Mouse (Mus musculus) C2C12 (cell line): ENCODE data around the gene Dcaf5. TPM values are rescaled to one million over a fixed set of nuclear protein-coding genes. Genes with fewer than 3 reads are reported as not detected.

ENCODE experiments used
- H3K27me3 ChIP-seq: one replicate; pipeline ENCODE4 v1.6.1; 2011; ENCODE audit not compliant: control insufficient read depth, insufficient read depth, insufficient read length
- H3K36me3 ChIP-seq: one replicate; pipeline ENCODE4 v1.6.1; 2011; ENCODE audit not compliant: control insufficient read depth, insufficient read depth
- H3K4me3 ChIP-seq: one replicate; pipeline ENCODE4 v1.5.1; 2011; ENCODE audit warnings: mild to moderate bottlenecking, control low read depth; ENCODE audit not compliant: poor library complexity, insufficient read depth, severe bottlenecking
- H3K79me2 ChIP-seq: one replicate; pipeline ENCODE4 v1.6.1; 2011; ENCODE audit not compliant: control insufficient read depth, insufficient read depth
- H3K79me3 ChIP-seq: one replicate; pipeline ENCODE4 v1.6.1; 2011; ENCODE audit warnings: low read depth, control low read depth
- H3ac ChIP-seq: one replicate; pipeline ENCODE3; 2011; ENCODE audit warnings: low read depth; ENCODE audit not compliant: control insufficient read depth, insufficient read length
- CEBPB ChIP-seq: IDR thresholded peaks from one replicate; pipeline ENCODE4 v1.6.1; 2011; ENCODE audit warnings: low read depth, mild to moderate bottlenecking, control low read depth, moderate library complexity
- CTCF ChIP-seq: IDR thresholded peaks from one replicate; pipeline ENCODE4 v1.5.1; 2011; ENCODE audit not compliant: control insufficient read depth, insufficient read depth, insufficient read length
- FOSL1 ChIP-seq: IDR thresholded peaks from one replicate; pipeline ENCODE4 v1.8.0; 2011; ENCODE audit warnings: mild to moderate bottlenecking, low read length; ENCODE audit not compliant: poor library complexity, insufficient read depth, severe bottlenecking
- MAX ChIP-seq: IDR thresholded peaks from one replicate; pipeline ENCODE4 v1.6.1; 2011; ENCODE audit warnings: mild to moderate bottlenecking, control low read depth
- MYOD1 ChIP-seq: IDR thresholded peaks from one replicate; pipeline ENCODE4 v1.6.1; 2011; ENCODE audit warnings: low read depth; ENCODE audit not compliant: control insufficient read depth, insufficient read length
- MYOG ChIP-seq: IDR thresholded peaks from one replicate; pipeline ENCODE4 v1.6.1; 2011; ENCODE audit not compliant: control insufficient read depth, insufficient read length; ENCODE audit errors: extremely low read depth
- USF1 ChIP-seq: IDR thresholded peaks from one replicate; pipeline ENCODE4 v1.6.1; 2011; ENCODE audit warnings: low read depth, mild to moderate bottlenecking, control low read depth, moderate library complexity
- long read RNA-seq, 2 experiments: library from polyadenylated mRNA; unstranded; transcript quantifications; one replicate each; pipeline ENCODE4 v2.0.0; 2019 to 2020
- polyA plus RNA-seq: library from polyadenylated mRNA; unstranded; fragments of >200 nt; fragmentation: generic; extraction: Trizol; gene quantifications from one replicate; pipeline ENCODE4 v1.2.1, GENCODE M21; 2012; ENCODE audit warnings: missing spikeins

Gene Dcaf5
- polyA plus RNA-seq, result 7.8 TPM
- long read RNA-seq, experiment 1, partial matches to known transcripts, result 1 of 8 reads
- long read RNA-seq, experiment 1, other reads (novel, unspliced or antisense), result 7 of 8 reads
- long read RNA-seq, experiment 2, full-length matches to known transcripts, result 2 of 11 reads
- long read RNA-seq, experiment 2, partial matches to known transcripts, result 3 of 11 reads
- long read RNA-seq, experiment 2, other reads (novel, unspliced or antisense), result 6 of 11 reads

DNA sequence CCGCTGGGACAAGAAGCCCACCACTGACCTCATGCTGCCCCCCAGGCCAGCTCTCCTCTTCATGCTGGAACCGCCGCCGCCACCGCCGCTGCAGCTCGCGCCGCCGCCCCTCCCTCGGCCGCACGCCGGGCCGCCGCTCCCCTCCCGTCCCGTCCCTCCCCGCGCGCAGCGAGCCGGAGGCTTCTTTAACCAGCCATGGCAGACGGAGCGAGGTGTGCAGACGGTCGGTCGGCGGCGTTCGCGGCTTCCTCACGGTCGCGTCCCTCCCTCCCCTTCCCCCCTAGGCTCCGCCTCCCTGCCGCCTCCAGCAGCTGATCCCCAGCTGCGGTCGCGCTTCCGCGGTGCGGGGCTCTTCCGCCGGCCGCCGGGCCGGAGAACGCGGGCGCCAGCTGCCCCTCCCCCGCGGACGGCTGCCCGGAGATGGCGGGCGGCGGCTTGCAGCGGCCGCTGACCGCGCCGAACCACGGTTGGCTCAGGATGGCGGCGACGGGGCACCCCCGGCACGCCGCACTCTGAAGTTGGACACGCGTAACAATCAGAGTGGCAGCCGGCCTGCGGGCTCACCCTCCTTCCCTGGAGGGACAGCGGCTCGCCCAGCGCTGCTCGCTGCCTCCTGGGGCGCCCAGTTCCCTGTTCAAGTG, at the start of gene Dcaf5:
Dcaf5 (minus strand) TSS at position 266 of the 641 bp plus-strand sequence.
- Histone ChIP-seq H3K4me3 (peak within 1 kb of the TSS; percentile 69), H3K27me3 (no peaks in the 10 kb centered on the region), H3ac (peak within 1 kb of the TSS; percentile 85), H3K79me3 (peaks cover 18% of the 10 kb centered on the region), H3K36me3 (peaks cover 3% of the 10 kb centered on the region), H3K79me2 (peaks cover 33% of the 10 kb centered on the region)
- peak; percentile 19 for TF ChIP-seq MAX
- TF ChIP-seq USF1, result no peak
- TF ChIP-seq CEBPB, result no peak
- TF ChIP-seq MYOG, result no peak
- TF ChIP-seq CTCF, result no peak

GRCm38 (mm10) chr12:80483397-80483796, 47.0 kb upstream of the Dcaf5 start:
- Histone ChIP-seq H3ac (no peak overlapping the region), H3K27me3 (no peaks in the 10 kb centered on the region), H3K36me3 (no peaks in the 10 kb centered on the region), H3K79me2 (no peaks in the 10 kb centered on the region), H3K4me3 (no peak overlapping the region), H3K79me3 (no peaks in the 10 kb centered on the region)
- TF ChIP-seq FOSL1, result no peak
- no peak for TF ChIP-seq USF1
- TF ChIP-seq CEBPB, result no peak
- TF ChIP-seq MAX, result no peak
- TF ChIP-seq MYOD1, result no peak
- TF ChIP-seq MYOG, result no peak
- TF ChIP-seq CTCF, result no peak

GRCm38 (mm10) chr12:80479986-80480385, 43.6 kb upstream of the Dcaf5 start:
- H3ac ChIP-seq, result no peak overlapping the region
- TF ChIP-seq MAX (no peak), MYOD1 (no peak), MYOG (no peak), CTCF (no peak), USF1 (no peak), CEBPB (no peak), FOSL1 (no peak)
- H3K4me3 ChIP-seq, result no peak overlapping the region
- no peaks in the 10 kb centered on the region for H3K36me3 ChIP-seq
- H3K79me3 ChIP-seq, result no peaks in the 10 kb centered on the region
- H3K79me2 ChIP-seq, result no peaks in the 10 kb centered on the region
- H3K27me3 ChIP-seq, result no peaks in the 10 kb centered on the region

DNA sequence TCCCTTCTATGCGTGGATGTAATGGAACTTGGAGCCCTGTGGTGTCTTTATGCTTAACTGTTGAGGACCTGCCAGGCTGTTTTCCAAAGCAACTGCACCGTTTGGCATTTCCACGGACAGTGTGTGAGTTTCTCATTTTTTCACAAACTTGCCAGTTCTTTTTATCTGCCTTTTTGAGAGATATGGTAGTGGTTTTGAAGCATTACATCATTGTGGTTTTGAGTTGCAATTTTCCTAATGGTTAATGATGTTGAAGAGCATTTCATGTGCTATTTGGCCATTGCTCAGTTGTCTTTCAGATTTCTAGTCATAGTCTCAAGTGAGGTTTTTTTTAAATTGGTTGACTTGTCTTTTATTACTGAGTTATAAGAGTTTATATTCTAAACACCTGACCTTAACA, 37.3 kb upstream of the Dcaf5 start:
- H3K36me3 ChIP-seq, result no peaks in the 10 kb centered on the region
- no peak overlapping the region for H3ac ChIP-seq
- peaks cover 5% of the 10 kb centered on the region for H3K79me2 ChIP-seq
- H3K27me3 ChIP-seq, result no peaks in the 10 kb centered on the region
- H3K4me3 ChIP-seq, result no peak overlapping the region
- no peaks in the 10 kb centered on the region for H3K79me3 ChIP-seq
- TF ChIP-seq MAX, result no peak
- TF ChIP-seq CTCF, result no peak
- TF ChIP-seq FOSL1, result no peak
- no peak for TF ChIP-seq USF1
- TF ChIP-seq CEBPB, result no peak
- TF ChIP-seq MYOG, result no peak
- TF ChIP-seq MYOD1, result no peak

- Histone ChIP-seq H3K27me3 (no peaks in the 10 kb centered on the region), H3K36me3 (no peaks in the 10 kb centered on the region), H3K4me3 (no peak overlapping the region), H3K79me3 (no peaks in the 10 kb centered on the region), H3ac (no peak overlapping the region), H3K79me2 (peaks cover 5% of the 10 kb centered on the region)
- TF ChIP-seq MYOD1 (no peak), MYOG (no peak), USF1 (no peak), MAX (no peak), FOSL1 (no peak), CEBPB (no peak), CTCF (no peak)
Measured at GRCm38 (mm10) chr12:80471926-80472325, 35.5 kb upstream of the Dcaf5 start.

DNA sequence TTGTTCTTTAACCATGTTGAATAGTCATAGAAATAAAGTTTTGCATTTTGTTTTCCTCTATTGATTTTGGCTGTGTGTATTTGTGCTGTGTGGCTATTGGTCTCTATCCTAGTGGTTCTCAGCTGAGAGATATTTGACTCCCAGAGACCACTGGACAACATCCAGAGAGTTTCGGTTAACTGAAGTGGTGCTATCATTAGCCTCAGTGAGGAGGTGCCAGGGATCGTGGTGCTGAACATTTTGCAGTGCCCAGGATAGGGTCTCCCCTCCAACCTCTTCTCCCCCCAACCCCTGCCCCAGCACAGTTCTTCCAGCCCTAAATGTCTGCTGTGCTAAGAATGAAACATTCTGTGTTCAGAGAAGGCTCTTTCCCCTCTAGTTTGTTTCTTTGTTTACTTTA, 33.8 kb upstream of the Dcaf5 start:
- no peak overlapping the region for H3K4me3 ChIP-seq
- H3ac ChIP-seq, result no peak overlapping the region
- H3K36me3 ChIP-seq, result no peaks in the 10 kb centered on the region
- peaks cover 5% of the 10 kb centered on the region for H3K79me2 ChIP-seq
- no peaks in the 10 kb centered on the region for H3K27me3 ChIP-seq
- H3K79me3 ChIP-seq, result peaks cover 1% of the 10 kb centered on the region
- no peak for TF ChIP-seq MAX
- no peak for TF ChIP-seq MYOG
- no peak for TF ChIP-seq USF1
- no peak for TF ChIP-seq CEBPB
- no peak for TF ChIP-seq MYOD1
- no peak for TF ChIP-seq FOSL1
- TF ChIP-seq CTCF, result no peak
